Mouse (Mus musculus) erythroid progenitor cell, adult 5-6 weeks (primary cell): ENCODE data around the gene Sult6b2. TPM values are rescaled to one million over a fixed set of nuclear protein-coding genes. Genes with fewer than 3 reads are reported as not detected.

Experiments
- ATAC-seq: replicated peaks from 2 replicates; pipeline ENCODE4 v1.8.0; 2016; ENCODE audit warnings: moderate number of reproducible peaks, mild to moderate bottlenecking, moderate TSS enrichment, inconsistent platforms; ENCODE audit not compliant: poor library complexity, low FRiP score, severe bottlenecking
- total RNA-seq, 2 experiments: library from RNA; stranded (forward) in 1 of 2; stranded (reverse) in 1 of 2; fragments of 150-400 nt in 1 of 2; fragments of 186-747, 209-891 nt in 1 of 2; gene quantifications; 2 replicates each; pipeline versions ENCODE4 v1.2.3 to v1.2.4; 2015 to 2017; ENCODE audit warnings: low replicate concordance in 2 of 2

The Sult6b2 gene
- total RNA-seq, 2 experiments from 2014 or later: not detected

GRCm38 (mm10) chr6:142747165-142747564 lies 57.1 kb downstream of the Sult6b2 start:
- no peak for ATAC-seq

- no peak for ATAC-seq
These were observed 57.5 kb downstream of the Sult6b2 start for GRCm38 (mm10) chr6:142746765-142747164.

DNA sequence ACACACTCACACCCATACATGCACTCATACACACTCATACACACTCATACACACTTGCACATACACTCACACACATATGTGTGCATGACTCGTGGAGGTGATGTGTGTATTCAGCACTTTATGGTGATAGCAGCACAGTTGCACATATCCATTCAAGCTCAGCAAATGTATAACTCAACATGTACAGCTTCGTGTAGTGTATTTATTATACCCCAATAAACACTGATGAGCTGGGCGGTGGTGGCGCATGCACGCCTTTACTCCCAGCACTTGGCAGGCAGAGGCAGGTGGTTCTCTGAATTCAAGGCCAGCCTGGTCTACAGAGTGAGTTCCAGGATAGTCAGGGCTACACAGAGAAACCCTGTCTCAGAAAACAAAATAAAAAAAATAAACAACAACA lies 58.8 kb downstream of the Sult6b2 start:
- ATAC-seq: no peak

DNA sequence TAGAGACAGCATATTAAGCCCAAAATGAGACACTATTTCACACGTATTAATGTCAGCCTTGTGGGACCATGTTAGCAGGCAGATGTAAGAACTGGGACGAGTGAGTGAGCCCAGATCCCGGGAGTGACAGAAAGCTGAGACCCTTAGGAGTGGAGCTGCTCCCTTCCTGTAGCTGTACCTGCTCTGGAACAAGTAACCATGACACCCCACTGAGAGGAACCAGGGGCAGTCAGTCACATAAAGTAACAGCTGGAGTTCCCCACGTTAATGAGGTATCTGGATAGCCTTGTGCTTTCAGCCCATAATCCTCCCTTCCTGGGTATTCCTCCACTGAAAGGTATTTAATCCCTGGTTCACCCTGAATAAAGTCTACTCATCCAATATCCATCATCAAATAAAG lies 61.1 kb downstream of the Sult6b2 start:
- no peak for ATAC-seq

GRCm38 (mm10) chr6:142741763-142742162 lies 62.5 kb downstream of the Sult6b2 start:
- ATAC-seq: no peak

DNA sequence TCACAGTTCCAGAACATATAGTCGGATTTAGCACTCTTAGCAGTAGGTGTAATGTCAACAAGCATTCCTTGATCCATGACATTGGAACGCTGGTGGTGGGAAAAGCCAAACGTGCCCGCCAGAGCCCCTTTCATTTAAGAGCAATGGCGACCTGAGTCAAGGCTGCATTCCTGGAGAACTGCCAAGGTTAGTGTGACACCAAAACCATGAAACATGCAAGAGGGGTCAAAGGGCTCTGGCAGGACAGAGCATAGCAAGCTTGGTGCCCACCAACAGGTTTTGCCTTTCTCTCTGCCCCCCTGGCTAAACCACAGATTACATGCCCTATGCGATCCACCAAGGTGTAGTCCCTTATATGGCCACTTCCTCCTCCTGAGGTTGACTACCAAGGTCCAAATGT lies 65.7 kb downstream of the Sult6b2 start:
- no peak for ATAC-seq

DNA sequence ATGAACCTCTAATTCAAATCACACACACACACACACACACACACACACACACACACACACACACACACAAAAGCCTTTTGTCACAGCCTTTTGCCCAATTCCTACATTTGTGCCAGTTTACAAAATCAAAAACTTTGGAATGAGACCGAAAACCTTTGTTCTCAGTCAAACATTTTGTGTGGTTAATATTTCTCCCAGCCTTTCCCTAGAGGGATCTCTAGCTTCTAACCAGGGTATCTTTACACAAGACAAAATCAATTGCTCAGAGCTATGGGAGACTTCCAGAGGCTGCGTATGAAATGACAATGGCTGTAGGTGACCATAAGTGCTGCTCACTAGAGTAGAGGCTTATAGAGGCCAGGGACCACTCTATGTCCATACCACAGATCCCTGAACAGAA lies 66.1 kb downstream of the Sult6b2 start:
- ATAC-seq: no peak

- ATAC-seq: no peak
These were observed 68.8 kb downstream of the Sult6b2 start for GRCm38 (mm10) chr6:142735302-142736005.

Other genes with a start within 250 kb of the Sult6b2 start
- gene Kcnj8, start 232.9 kb downstream of the Sult6b2 start, total RNA-seq (2015; ENCODE audit: low replicate concordance): not detected in 2 replicates
- not detected in 2 replicates for gene Kcnj8, start 232.9 kb downstream of the Sult6b2 start, total RNA-seq (2017; ENCODE audit: low replicate concordance)
- 0.36 TPM in 1 of 2 replicates, not detected in the other for gene Abcc9, start 102.2 kb downstream of the Sult6b2 start, total RNA-seq (2015; ENCODE audit: low replicate concordance)
- 0.26 TPM in 1 of 2 replicates, not detected in the other for gene Abcc9, start 102.2 kb downstream of the Sult6b2 start, total RNA-seq (2017; ENCODE audit: low replicate concordance)
- gene Cmas, start 47.8 kb downstream of the Sult6b2 start, total RNA-seq (2015; ENCODE audit: low replicate concordance): 226 TPM in 2 replicates
- gene Cmas, start 47.8 kb downstream of the Sult6b2 start, total RNA-seq (2017; ENCODE audit: low replicate concordance): 141 and 188 TPM in 2 replicates
- 1.7 TPM in 1 of 2 replicates, not detected in the other for gene St8sia1, start 159.9 kb upstream of the Sult6b2 start, total RNA-seq (2015; ENCODE audit: low replicate concordance)
- gene St8sia1, start 159.9 kb upstream of the Sult6b2 start, total RNA-seq (2017; ENCODE audit: low replicate concordance): not detected in 2 replicates